Mouse (Mus musculus): ENCODE data around the gene Enpp6. TPM values are rescaled to one million over a fixed set of nuclear protein-coding genes. Genes with fewer than 3 reads are reported as not detected.

Enpp6 gene
- total RNA-seq (2021) = under 1 TPM; 0.41 to 0.62 TPM
- long read RNA-seq, experiment 1 = 0 reads
- long read RNA-seq, experiment 2 = 0 reads

GRCm38 (mm10) chr8:46986386-46987140 is at the start of gene Enpp6:
Gene Enpp6, plus strand, starts transcription at chr8:46986887.
- no peak for DNase-seq (ENCODE audit: low spot score)

- DNase-seq (ENCODE audit: low spot score) = no peak
Observed at GRCm38 (mm10) chr8:46938218-46938617, 48.5 kb upstream of the Enpp6 start.

DNA sequence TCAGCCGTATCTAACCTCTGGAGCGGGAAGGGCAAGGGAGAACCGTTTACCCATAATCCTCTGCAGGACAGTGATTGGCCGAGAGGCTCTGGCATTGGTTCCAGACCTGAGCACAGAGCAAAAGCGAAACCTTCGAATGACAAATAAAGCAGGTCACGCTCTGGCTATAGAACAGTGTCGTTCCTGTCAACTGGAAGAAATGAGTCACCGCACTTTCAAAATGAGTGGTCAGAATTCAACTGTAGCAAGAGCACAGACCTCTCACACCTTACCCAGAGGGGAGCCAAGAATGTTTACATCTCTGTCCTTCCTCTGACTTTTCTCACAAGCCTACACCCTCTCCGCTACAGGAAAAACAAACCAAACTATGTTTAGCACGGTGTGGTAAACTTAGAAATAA is 45.4 kb upstream of the Enpp6 start:
- peak; percentile 56 for DNase-seq (ENCODE audit: low spot score)

DNA sequence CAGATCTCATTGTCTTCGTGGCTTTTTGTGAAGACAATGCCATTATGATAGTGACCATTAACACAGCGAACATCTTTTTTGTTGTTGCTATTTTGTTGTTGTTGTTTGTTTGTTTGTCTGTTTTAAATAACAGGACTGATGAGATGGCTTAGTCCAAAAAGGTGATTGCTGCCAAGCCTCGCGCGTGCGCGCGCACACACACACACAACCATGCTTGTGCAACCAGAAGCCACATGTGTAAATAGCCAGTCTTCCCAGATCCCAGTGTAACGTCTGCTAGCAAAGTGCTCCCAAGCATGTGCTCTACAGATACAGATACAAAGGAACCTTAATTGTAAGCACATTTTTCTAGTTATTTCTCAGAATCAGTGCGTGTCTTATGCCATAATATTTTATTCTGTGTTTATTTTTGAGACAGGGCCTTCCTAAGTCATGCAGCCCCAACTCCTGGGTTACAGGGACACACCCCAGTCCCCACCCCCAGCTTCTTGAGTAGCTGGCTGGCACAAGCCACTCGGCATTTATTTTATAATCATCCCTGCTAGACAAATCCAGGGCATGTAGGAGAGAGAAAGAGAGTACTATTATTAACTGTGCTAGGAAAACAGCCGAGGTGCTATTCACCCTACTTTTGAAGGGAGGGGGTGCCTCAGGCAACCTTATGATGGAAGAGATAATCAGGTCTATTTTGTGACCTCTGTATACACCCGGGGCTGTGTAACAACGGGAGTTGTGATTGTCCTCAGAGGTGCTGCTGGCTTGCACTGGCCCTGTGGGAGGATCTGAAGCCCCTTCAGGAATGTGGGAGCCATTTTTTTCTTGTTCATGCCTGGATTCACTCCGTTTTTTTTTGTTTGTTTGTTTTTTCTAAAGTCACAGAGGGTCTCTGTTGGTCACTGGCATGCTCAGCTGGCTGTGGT is 44.7 kb upstream of the Enpp6 start:
- no peak for DNase-seq (ENCODE audit: low spot score)

GRCm38 (mm10) chr8:46942651-46943024 is 44.0 kb upstream of the Enpp6 start:
- DNase-seq (ENCODE audit: low spot score) = no peak

GRCm38 (mm10) chr8:46943337-46943736 is 43.4 kb upstream of the Enpp6 start:
- no peak for DNase-seq (ENCODE audit: low spot score)

DNA sequence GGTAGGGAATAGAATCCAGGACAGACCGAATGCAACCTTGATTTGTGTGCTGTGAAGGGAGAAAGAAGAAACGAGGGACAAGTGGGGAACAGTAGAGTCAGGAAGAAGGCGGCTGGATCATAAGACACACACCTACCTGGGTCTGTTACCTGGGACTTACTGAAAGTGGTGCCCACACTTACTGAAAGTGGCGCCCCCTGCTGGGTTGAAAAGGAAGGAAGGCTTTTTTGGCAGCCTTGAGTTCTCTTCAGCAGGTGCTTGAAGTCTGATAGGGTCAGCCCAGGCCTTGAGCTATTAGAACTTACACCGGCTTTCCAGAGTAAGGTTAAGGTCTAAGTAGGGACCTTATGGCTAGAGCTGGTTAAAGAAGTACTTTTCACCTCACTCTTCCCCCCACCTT is 40.5 kb upstream of the Enpp6 start:
- DNase-seq (ENCODE audit: low spot score) = no peak

DNA sequence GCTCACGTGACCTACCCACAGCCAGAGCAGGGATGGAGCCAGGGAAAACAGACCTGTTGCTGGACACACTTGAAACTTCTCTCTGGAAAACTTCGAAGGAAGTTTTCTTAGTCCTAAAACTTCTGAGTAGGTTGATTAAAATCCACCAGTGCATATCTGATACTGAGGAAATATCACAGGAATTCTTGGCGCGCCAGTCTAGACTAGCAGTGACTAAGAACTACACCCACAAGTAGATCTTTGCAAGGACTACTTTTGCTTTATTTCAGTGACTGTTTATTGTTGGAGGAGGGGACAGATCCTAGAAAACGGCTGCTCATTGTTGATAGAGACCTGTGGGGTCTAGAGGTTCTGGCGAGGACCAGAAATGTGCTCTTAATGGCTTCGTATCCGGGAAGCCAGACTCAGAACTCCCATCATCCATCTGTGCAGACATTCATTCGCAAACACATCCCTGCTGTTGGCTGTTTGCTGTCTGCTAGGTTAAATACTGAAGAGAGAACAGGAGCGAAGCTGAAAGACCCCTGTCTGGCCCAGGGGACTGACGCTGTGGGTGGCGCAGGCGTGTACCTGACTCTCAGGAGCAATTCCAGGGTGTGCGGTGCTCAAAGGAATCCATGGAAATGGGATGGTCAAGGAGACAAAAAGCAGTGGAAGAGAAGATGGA is 38.5 kb upstream of the Enpp6 start:
- no peak for DNase-seq (ENCODE audit: low spot score)

DNA sequence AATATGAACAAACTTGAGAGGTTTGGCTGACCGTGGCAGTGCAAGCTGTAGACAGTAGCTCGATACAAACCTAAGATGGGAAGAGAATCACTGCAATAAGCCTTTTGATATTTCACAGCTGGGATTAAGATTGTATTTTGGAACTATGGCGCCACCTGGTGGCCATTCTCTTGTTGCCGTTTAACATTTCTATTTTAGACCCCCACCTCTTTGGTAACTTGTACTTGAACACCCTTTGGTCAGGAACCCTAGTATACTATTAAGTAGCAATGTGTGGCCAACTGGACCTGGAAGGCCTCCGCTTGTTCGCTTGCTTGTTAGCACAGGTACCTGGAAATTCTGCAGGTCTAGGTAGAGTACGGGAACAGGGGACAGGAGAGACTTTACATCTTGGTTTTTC is 33.2 kb upstream of the Enpp6 start:
- DNase-seq (ENCODE audit: low spot score) = peak; percentile 57

- no peak for DNase-seq (ENCODE audit: low spot score)
Observed at GRCm38 (mm10) chr8:46962630-46963427, 23.9 kb upstream of the Enpp6 start.

GRCm38 (mm10) chr8:46963619-46964145 is 23.0 kb upstream of the Enpp6 start:
- no peak for DNase-seq (ENCODE audit: low spot score)

- DNase-seq (ENCODE audit: low spot score) = no peak
Observed at GRCm38 (mm10) chr8:46965812-46966211, 20.9 kb upstream of the Enpp6 start.

DNA sequence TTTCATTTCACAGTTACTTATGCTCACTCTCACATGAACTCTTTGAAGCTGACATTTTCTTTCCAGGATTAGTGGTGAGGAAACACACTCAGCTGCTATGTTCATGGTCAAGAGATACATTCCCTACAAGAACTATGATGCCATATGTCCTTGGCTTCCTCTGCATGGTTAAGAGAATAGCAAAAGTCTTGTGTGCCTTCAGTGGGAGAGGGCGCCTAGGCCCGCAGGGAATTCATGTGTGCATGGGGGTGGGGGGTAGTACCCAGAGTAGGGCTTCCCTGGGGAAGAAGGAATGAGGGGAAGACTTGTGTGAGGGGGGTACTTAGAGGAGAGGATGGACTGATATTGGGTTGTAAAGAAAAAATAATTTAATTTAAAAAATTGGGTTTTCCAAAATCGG is 18.0 kb upstream of the Enpp6 start:
- no peak for DNase-seq (ENCODE audit: low spot score)

GRCm38 (mm10) chr8:46969386-46969785 is 17.3 kb upstream of the Enpp6 start:
- no peak for DNase-seq (ENCODE audit: low spot score)

DNA sequence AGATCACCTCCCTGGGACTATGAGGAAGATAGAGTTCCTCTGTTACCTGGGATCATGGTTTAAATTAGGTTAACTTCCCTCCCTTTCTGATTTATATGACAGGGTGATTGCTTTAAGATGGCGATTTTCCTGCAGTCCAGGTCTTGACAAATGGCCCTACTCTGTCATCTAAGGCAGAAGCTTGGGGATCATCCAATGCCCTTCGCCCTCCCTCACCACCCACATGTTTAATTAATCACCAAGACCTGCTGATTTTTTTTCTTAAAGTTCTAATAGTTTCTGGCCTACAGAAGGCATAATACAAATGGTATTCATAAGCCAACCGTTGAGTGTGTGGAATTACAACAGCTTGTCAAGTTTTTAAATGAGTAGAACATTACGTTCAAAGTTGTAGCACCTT is 9.3 kb upstream of the Enpp6 start:
- DNase-seq (ENCODE audit: low spot score) = no peak

DNA sequence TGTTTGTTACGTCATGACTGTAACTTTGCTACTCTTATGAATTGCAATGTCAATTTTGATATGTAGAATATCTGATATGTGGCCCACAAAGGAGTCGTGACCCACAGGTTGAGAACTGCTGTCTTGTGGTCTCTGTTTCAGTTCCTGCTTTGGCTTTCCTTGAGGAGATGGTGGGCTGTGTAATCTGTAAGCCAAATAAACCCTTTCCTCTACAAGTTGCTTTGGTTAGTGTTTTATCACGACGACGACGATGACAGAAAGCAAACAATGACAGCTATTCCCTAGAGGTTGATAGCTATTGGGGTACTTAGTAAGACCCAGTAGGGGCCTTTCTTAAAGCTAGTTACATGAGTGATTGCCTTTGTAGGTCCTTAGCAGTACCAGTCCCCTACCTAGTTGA is 4.5 kb upstream of the Enpp6 start:
- no peak for DNase-seq (ENCODE audit: low spot score)

DNA sequence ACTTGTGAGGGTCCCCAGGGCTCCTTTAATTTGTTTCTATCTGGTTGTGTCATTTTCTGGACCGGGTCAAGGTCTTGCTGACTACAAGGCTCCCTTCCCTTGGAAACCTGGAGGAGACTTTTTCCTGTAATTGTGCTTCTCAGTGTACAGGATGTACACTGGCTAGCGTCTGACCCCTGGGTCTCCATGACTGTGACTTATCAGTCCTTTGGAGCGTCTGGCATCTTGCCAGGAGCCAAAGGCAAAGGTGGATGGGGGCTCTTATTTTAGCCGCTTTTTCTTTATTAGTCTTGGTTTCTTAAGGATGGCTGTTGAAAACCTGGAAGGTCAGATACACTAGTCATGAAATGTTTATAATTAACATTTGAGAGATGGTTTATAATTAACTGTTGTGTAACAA is 3.9 kb upstream of the Enpp6 start:
- DNase-seq (ENCODE audit: low spot score) = no peak

GRCm38 (mm10) chr8:46984647-46985046 is 2.0 kb upstream of the Enpp6 start:
- no peak for DNase-seq (ENCODE audit: low spot score)

GRCm38 (mm10) chr8:46988366-46988765 is 1.7 kb downstream of the Enpp6 start:
- DNase-seq (ENCODE audit: low spot score) = no peak

- DNase-seq (ENCODE audit: low spot score) = no peak
Observed at GRCm38 (mm10) chr8:46991081-46991480, 4.4 kb downstream of the Enpp6 start.

- no peak for DNase-seq (ENCODE audit: low spot score)
Observed at GRCm38 (mm10) chr8:46992579-46992978, 5.9 kb downstream of the Enpp6 start.
